In genomic region chr19:56396669-56397621, GRCm38 (mm10) we compare ENCODE assay signal across 8 mouse cellular contexts. TPM values are rescaled to one million over a fixed set of nuclear protein-coding genes. Genes with fewer than 3 reads are reported as not detected.
A peak's percentile ranks its signal among the peaks of the same experiment; 100 is the strongest.
DNase-seq lines count a peak whose midpoint lies in the region; ATAC-seq and TF ChIP-seq lines count a peak whose summit lies in the region.

Casp7 (plus strand) TSS chr19:56397129.

- no peaks in the 10 kb centered on the region for H3K36me3 ChIP-seq in E14TG2a.4 (ENCODE audit: insufficient read depth, low read length)
- no peaks in the 10 kb centered on the region for H3K36me3 ChIP-seq in forebrain, embryonic 11.5 days (ENCODE audit: control insufficient read depth, insufficient read depth, low read length)

- intact Hi-C loops in heart, postnatal 10 days (cut with DNase I): no loop called here

- ATAC-seq in forebrain, embryonic 11.5 days (replicated peaks; ENCODE audit: low FRiP score): peak; percentile 64

- peaks cover 49% of the 10 kb centered on the region for H3K27me3 ChIP-seq in E14TG2a.4 (ENCODE audit: insufficient read depth, low read length)
- peaks cover 6% of the 10 kb centered on the region; the same call in 1 of the 2 replicates for H3K27me3 ChIP-seq in forebrain, embryonic 11.5 days (ENCODE audit: control insufficient read depth, insufficient read depth, low read length)

- H3K27ac ChIP-seq in forebrain, embryonic 11.5 days (ENCODE audit: low read depth, low read length): no peak within 1 kb of the TSS

- DNase-seq in adrenal gland, postnatal 36 days: peak; percentile 73 to 85
- DNase-seq in forebrain, embryonic 11.5 days (ENCODE audit: low spot score): peak; percentile 84
- DNase-seq in heart, postnatal 10 days: peak; percentile 80 to 83
- DNase-seq in kidney, postnatal 4 days: peak; percentile 81 to 88
- DNase-seq in lung, postnatal 14 days: peak; percentile 76
- DNase-seq in ovary, postnatal 36 days (ENCODE audit: low spot score): peak; percentile 73
- DNase-seq in thymus, postnatal 14 days: peak; percentile 78

- peak within 1 kb of the TSS; percentile 87 for H3K4me2 ChIP-seq in forebrain, embryonic 11.5 days (ENCODE audit: low read depth, low read length, severe bottlenecking)

- H3K9ac ChIP-seq in forebrain, embryonic 11.5 days (ENCODE audit: low read length): peak within 1 kb of the TSS; percentile 88

- no peaks in the 10 kb centered on the region for H3K9me3 ChIP-seq in E14TG2a.4 (ENCODE audit: low read length)
- no peaks in the 10 kb centered on the region for H3K9me3 ChIP-seq in forebrain, embryonic 11.5 days (ENCODE audit: control insufficient read depth, low read length)

- no peak for TF ChIP-seq CTCF in E14TG2a.4 (conservative IDR thresholded peaks at IDR 0.05; ENCODE audit: low read length)

- H3K4me1 ChIP-seq in E14TG2a.4 (replicated peaks; ENCODE audit: low read depth, low read length): peaks cover 49% of the 10 kb centered on the region
- peaks cover 4% of the 10 kb centered on the region; the same call in 1 of the 2 replicates for H3K4me1 ChIP-seq in forebrain, embryonic 11.5 days (replicated peaks; ENCODE audit: control insufficient read depth, insufficient read depth, low read length)

- peak within 1 kb of the TSS; percentile 75 for H3K4me3 ChIP-seq in E14TG2a.4 (replicated peaks; ENCODE audit: low read length)
- H3K4me3 ChIP-seq in forebrain, embryonic 11.5 days (ENCODE audit: low read depth, low read length): peak within 1 kb of the TSS; percentile 50

- 1% methylated on average over 72 of the region's 78 CpGs for WGBS in forebrain, embryonic 11.5 days

RNA-seq across cellular contexts. Expression of gene Casp7, which starts in this region (rescaled TPM):
- 1 to 10 TPM; 7.2 to 9.9 TPM for total RNA-seq in adrenal gland, postnatal 36 days (2021)
- 17.4 and 19.6 TPM in 2 replicates for polyA plus RNA-seq in forebrain, embryonic 11.5 days (2014; fragmentation: Nextera tagmentation; extraction: Ambion mirVana)
- 10 to 100 TPM; 20.7 to 23.8 TPM for total RNA-seq in heart, postnatal 10 days (2021)
